Comparison of ENCODE assay signal across 12 mouse cellular contexts in genomic region chr5:118718070-118718469, GRCm38 (mm10).
"Had no signal": no experiment of that assay in that cellular context is flagged by ENCODE, and none has a peak within 500 bp of the region (broad histone marks: within the 10 kb centered on the region; RNA-seq: fewer than 3 reads in every experiment).

No protein-coding gene starts in this region.

- H3K4me1 ChIP-seq: stomach, embryonic 15.5 days had no signal

- H3K9me3 ChIP-seq: liver, embryonic 12.5 days; midbrain, embryonic 13.5 days; midbrain, embryonic 15.5 days; neural tube, embryonic 12.5 days; stomach, embryonic 15.5 days had no signal

- H3K27ac ChIP-seq: liver, embryonic 12.5 days; liver, embryonic 14.5 days; macrophage; midbrain, embryonic 13.5 days; midbrain, embryonic 15.5 days; neural tube, embryonic 12.5 days; stomach, embryonic 15.5 days; stomach, postnatal 0 days had no signal

- H3K4me3 ChIP-seq: liver, embryonic 12.5 days; megakaryocyte, embryonic 14.5 days; midbrain, embryonic 13.5 days; midbrain, embryonic 15.5 days; neural tube, embryonic 12.5 days; stomach, embryonic 15.5 days had no signal

- H3K27me3 ChIP-seq: liver, embryonic 12.5 days; megakaryocyte, embryonic 14.5 days; midbrain, embryonic 13.5 days; midbrain, embryonic 15.5 days; neural tube, embryonic 12.5 days; stomach, embryonic 15.5 days had no signal

- H3K36me3 ChIP-seq: midbrain, embryonic 15.5 days; stomach, embryonic 15.5 days had no signal

- DNase-seq: lung, embryonic 14.5 days; lung, postnatal 10 days; right cerebral cortex, postnatal 14 days had no signal
